Mouse (Mus musculus) small intestine, adult 2 months (tissue): ENCODE measurements around the gene Grm8.

Experiments used
- CTCF ChIP-seq: fragments of 200-500 bp; IDR thresholded peaks from 2 replicates; pipeline ENCODE4 v1.5.1; 2012; ENCODE audit warnings: low read depth, mild to moderate bottlenecking, control low read depth, inconsistent platforms, low read length, moderate library complexity, mixed read lengths; ENCODE audit not compliant: insufficient replicate concordance, insufficient read length; ENCODE audit errors: extremely low read depth
- POLR2A ChIP-seq: fragments of 200-500 bp; IDR thresholded peaks from 2 replicates; pipeline ENCODE4 v1.6.1; 2012; ENCODE audit warnings: low read depth, mild to moderate bottlenecking, control low read depth, inconsistent platforms, low read length, moderate library complexity

GRCm38 (mm10) chr6:27895153-27895552, 239.8 kb downstream of the Grm8 start:
- no peak for TF ChIP-seq POLR2A
- TF ChIP-seq CTCF: no peak
